Mouse (Mus musculus) neural tube, embryonic 15.5 days (tissue): Measurements from ENCODE around the gene Abcf2. TPM values are rescaled to one million over a fixed set of nuclear protein-coding genes. Genes with fewer than 3 reads are reported as not detected.
A peak's percentile ranks its signal among the peaks of the same experiment; 100 is the strongest.

ENCODE experiments used
- ATAC-seq: fragments of 200-750 bp; cut with Nextera tagmentation; 2 replicates; pipeline ENCODE4 v1.8.0; 2017; ENCODE audit warnings: mild to moderate bottlenecking, moderate TSS enrichment, moderate library complexity; ENCODE audit not compliant: low FRiP score
- H3K27ac ChIP-seq: fragments of 300-500 bp; sonication (generic); replicated peaks from 2 replicates; pipeline ENCODE4 v1.5.1; 2015; ENCODE audit warnings: mild to moderate bottlenecking, inconsistent platforms
- H3K27me3 ChIP-seq: fragments of 300-500 bp; sonication (generic); replicated peaks from 2 replicates; pipeline ENCODE4 v1.6.1; 2015; ENCODE audit warnings: inconsistent platforms
- H3K36me3 ChIP-seq: fragments of 300-500 bp; sonication (generic); 2 replicates; pipeline ENCODE4 v1.6.1; 2015; ENCODE audit warnings: inconsistent platforms
- H3K4me1 ChIP-seq: fragments of 300-500 bp; sonication (generic); 2 replicates; pipeline ENCODE4 v1.6.1; 2015; ENCODE audit warnings: inconsistent platforms
- H3K4me2 ChIP-seq: fragments of 300-500 bp; sonication (generic); 2 replicates; pipeline ENCODE4 v1.6.1; 2015; ENCODE audit warnings: inconsistent platforms, mild to moderate bottlenecking, moderate library complexity
- H3K4me3 ChIP-seq: fragments of 300-500 bp; sonication (generic); replicated peaks from 2 replicates; pipeline ENCODE4 v1.5.1; 2015; ENCODE audit warnings: mild to moderate bottlenecking, inconsistent platforms
- H3K9ac ChIP-seq: fragments of 300-500 bp; sonication (generic); replicated peaks from 2 replicates; pipeline ENCODE4 v1.6.1; 2015; ENCODE audit warnings: mild to moderate bottlenecking, inconsistent platforms
- H3K9me3 ChIP-seq: fragments of 300-500 bp; sonication (generic); replicated peaks from 2 replicates; pipeline ENCODE4 v1.6.1; 2016; ENCODE audit warnings: inconsistent platforms
- WGBS: fragments of 180-500 bp; shearing (Covaris S2); methylation state at CpG from one replicate; pipeline ENCODE4 v1.1.7; 2015; ENCODE audit warnings: mixed read lengths; 5-methylcytosine and 5-hydroxymethylcytosine counted together
- microRNA counts: library from miRNA; unstranded; fragments of <30 nt; microRNA quantifications from one replicate; lab custom pipeline; 2016
- microRNA-seq: library from miRNA; unstranded; fragments of <30 nt; microRNA quantifications from one replicate; pipeline ENCODE4, GENCODE M21; 2017
- polyA plus RNA-seq: library from polyadenylated mRNA; unstranded; fragments of >200 nt; fragmentation: Nextera tagmentation; extraction: Ambion mirVana; gene quantifications from 2 replicates; pipeline ENCODE4 v1.2.1, GENCODE M21; 2015

Abcf2 gene
- polyA plus RNA-seq, 1 experiment from 2014 or later, result 82.8 TPM

GRCm38 (mm10) chr5:24521366-24521765 lies 55.9 kb downstream of the Abcf2 start:
- Histone ChIP-seq H3K9ac (no peak overlapping the region), H3K4me3 (no peak overlapping the region), H3K4me1 (peaks cover 13% of the 10 kb centered on the region), H3K4me2 (peak overlapping the region; percentile 96), H3K36me3 (no peaks in the 10 kb centered on the region), H3K9me3 (no peaks in the 10 kb centered on the region), H3K27me3 (peaks cover 38% of the 10 kb centered on the region), H3K27ac (no peak overlapping the region)
- no peak for ATAC-seq
- WGBS, result 63% methylated on average over 8 of the region's 8 CpGs

MicroRNAs encoded within 50 kb of the gene (microRNA counts, 519-probe panel; counts per million panel counts)
- microRNA mmu-miR-671-3p (lab: Ali Mortazavi, UCI), result 1,593 counts per million, percentile 20 among the panel's probes with 10 or more counts
- not detected for microRNA mmu-miR-671-5p (lab: Ali Mortazavi, UCI)

Small RNA genes lying within 50 kb of the gene (microRNA-seq; reads per million reads assigned to microRNA genes)
- 268 reads per million, percentile 66 among the genes with 10 or more reads in this experiment for gene Mir671

Other genes starting within 250 kb of the Abcf2 start
- gene Kcnh2, start 225.9 kb downstream of the Abcf2 start, polyA plus RNA-seq, result 12.7 and 18.2 TPM in 2 replicates
- gene Nos3, start 212.7 kb downstream of the Abcf2 start, polyA plus RNA-seq, result 9.3 and 10.6 TPM in 2 replicates
- gene Atg9b, start 185.3 kb downstream of the Abcf2 start, polyA plus RNA-seq, result 4.0 and 4.8 TPM in 2 replicates
- 49.4 and 52.2 TPM in 2 replicates for gene Abcb8, start 183.8 kb downstream of the Abcf2 start, polyA plus RNA-seq
- gene Asic3, start 164.1 kb downstream of the Abcf2 start, polyA plus RNA-seq, result 1.6 and 2.4 TPM in 2 replicates
- 113 and 133 TPM in 2 replicates for gene Cdk5, start 153.9 kb downstream of the Abcf2 start, polyA plus RNA-seq
- 15.3 and 19.1 TPM in 2 replicates for gene Slc4a2, start 153.6 kb downstream of the Abcf2 start, polyA plus RNA-seq
- 111 TPM in 2 replicates for gene Fastk, start 132.2 kb downstream of the Abcf2 start, polyA plus RNA-seq
- gene Tmub1, start 129.6 kb downstream of the Abcf2 start, polyA plus RNA-seq, result 54.8 and 62.8 TPM in 2 replicates
- gene Agap3, start 125.3 kb downstream of the Abcf2 start, polyA plus RNA-seq, result 60.2 and 101 TPM in 2 replicates
- 5.9 and 13.7 TPM in 2 replicates for gene Gbx1, start 50.3 kb downstream of the Abcf2 start, polyA plus RNA-seq
- 0.40 and 0.87 TPM in 2 replicates for gene Asb10, start 36.5 kb downstream of the Abcf2 start, polyA plus RNA-seq
- gene 4931409K22Rik, start 20.7 kb downstream of the Abcf2 start, polyA plus RNA-seq, result 0.24 and 0.26 TPM in 2 replicates
- gene Chpf2, start 9.3 kb upstream of the Abcf2 start, polyA plus RNA-seq, result 19.3 and 21.2 TPM in 2 replicates
- 111 and 135 TPM in 2 replicates for gene Smarcd3, start 46.9 kb upstream of the Abcf2 start, polyA plus RNA-seq
- gene Nub1, start 108.1 kb upstream of the Abcf2 start, polyA plus RNA-seq, result 45.6 and 47.5 TPM in 2 replicates
- 4.1 and 5.2 TPM in 2 replicates for gene Wdr86, start 153.3 kb upstream of the Abcf2 start, polyA plus RNA-seq
- gene Crygn, start 180.5 kb upstream of the Abcf2 start, polyA plus RNA-seq, result 1.5 and 2.0 TPM in 2 replicates